Mouse (Mus musculus) MEL-GATA-1-ER (cell line): Measurements from ENCODE around the gene 9430015G10Rik.
A peak's percentile ranks its signal among the peaks of the same experiment; 100 is the strongest.

Source experiments
- DNase-seq: peaks from one replicate; pipeline ENCODE4 v3.0.0-alpha.2; 2012; ENCODE audit warnings: low read depth; ENCODE audit errors: extremely low read depth

The 9430015G10Rik gene

DNA sequence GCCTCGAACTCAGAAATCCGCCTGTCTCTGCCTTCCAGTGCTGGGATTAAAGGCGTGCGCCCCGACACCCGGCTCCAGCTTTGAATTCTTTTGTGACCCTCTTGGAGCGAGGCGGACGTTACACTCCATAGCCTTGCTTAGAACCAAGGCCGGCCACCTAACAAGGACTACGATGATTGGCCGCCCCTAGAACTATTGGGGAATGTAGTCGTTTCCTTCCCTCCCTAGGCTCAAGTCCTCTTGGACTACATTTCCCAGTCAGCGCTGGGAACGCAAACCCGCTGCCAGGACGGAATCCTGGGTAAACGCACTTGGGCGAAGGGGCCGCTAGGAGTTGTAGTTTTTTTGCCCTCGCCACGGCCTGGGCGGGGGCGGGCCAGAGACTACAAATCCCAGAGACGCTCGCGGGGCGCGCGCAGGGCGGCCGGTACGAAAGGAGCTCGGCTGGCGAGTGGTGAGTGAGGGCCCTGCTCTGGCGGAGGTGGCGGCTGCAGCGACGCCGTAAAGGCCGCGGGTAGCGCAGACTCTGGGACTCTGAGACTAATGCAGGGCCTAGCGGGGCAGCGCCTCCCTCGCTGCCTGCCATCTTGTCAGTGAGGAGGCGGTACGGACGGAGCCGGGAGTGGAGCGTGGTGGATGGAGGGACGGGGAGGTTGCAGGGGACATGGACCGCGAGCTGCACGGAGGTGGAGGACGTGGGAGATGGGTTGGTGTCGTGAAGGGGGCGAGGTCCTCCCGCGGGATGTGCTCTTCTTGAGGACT, at the start of gene 9430015G10Rik:
TSS of gene 9430015G10Rik (plus strand) at position 413 of the 762 bp plus-strand sequence.
- DNase-seq, result peak; percentile 99

DNA sequence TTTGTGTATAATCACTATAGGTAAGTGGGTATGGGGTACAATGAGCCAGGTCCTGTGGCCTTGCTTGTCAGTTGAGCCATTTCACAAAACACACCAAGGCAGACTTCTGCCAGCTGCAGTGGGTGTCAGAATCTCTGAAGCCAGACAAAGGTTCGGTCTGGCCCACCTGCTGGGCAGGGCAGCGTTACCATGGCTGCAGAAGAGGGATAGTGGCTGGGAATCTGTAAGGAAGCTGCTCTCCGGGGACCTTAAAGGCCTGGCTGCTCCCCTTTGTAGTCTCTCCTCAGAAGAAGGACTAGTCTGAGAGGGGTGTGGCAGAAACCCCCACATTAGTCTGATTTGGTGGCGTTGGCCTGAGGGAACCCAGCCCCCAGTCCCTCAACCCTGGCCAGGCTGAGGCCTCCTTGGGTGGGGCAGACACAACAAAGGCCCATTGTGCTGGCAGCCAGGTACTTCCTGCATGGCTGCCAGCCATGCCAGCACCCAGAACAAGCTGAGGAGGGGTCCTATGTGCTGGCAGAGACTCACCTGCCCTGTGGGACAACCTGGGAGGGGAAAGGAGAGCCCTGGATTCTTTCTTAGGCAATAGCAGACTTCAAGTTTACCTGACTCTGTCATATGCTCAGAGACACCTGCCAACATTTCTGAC, 45.8 kb upstream of the 9430015G10Rik start:
- no peak for DNase-seq

DNA sequence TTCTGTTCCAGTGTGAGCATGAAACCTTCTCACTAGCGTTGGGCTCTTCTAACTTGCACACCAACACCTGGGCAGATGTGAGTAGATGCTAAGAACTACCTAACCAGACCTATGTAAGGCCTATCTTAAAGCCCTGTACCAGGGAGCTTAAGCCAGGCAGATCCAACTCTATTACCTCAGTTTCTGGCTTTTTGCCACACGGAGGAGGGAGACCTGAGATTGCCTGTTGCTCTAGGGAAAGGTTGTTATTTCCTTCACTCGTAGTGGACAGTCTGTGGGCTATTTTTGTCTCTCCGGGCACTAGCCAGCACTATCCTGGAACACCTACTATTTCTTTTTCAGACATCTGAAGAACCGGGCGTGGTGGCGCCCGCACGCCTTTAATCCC, 45.3 kb upstream of the 9430015G10Rik start:
- DNase-seq, result no peak

DNA sequence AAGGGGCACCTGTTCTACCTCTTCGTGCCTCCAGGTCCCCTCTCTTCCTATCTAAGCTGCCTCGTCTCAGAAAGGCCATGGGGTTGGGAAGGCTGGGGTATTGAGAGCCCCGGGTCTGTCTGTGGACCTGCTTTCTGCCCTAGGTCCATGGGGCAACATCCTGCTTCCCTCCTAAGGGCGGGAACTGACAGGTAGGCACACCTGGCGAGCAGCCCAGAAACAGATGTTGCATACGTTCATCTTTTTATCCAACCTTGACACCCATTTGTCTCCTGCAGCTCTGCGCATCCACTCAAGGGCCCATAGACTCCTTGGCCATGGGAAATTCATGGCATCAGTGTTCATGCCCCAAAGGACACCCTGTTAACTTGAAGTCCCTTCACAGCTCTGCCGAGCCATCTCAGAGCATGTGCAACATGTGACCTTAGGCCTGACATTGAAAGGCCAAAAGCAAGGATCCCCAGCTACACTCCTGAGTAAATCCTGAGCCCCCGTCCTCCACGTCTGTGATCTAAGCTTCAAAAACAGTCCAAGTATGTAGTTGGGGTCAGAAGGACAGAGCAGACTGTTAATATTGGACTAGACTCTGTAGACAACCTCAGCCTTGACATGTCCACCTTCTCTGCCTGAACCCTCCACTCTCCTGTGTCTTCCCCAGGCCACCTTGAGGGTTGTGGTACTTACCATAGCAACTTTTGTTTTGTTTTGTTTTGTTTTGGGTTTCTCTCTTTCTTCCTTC, 44.5 kb upstream of the 9430015G10Rik start:
- no peak for DNase-seq

DNA sequence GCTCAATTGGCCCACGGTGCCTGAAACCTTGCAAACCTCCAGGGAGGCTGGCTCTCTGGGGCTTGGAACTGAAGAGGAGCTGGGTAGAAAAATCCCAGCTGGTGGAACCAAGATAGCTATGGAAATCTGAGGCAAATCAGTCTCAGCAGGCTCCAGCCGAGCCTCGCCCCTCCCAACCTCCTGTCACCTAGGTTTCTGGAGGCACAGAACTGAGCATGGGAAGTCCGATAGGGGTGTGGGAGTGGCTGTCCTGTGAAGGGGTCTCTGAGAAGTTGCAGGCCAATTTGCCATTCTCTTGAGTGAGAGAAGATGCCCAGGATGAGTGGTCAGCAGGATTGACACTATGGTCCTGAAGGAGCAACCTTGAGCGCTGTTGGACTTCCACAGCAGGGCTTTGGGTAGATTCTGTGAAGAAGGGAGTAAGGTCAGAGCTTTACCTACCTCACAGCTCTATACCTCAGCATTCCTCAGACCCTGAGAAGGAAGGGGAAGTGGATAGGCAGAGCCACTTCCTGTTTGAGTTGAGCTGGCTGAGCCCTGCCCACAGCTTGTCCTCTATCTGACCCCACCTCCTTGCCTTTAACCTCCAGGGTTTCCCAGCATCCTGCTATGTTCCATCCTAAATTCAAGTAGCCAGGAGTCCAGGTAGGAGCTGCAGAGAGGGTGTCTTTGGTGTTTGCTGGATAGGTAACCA, 42.4 kb upstream of the 9430015G10Rik start:
- peak; percentile 47 for DNase-seq

DNA sequence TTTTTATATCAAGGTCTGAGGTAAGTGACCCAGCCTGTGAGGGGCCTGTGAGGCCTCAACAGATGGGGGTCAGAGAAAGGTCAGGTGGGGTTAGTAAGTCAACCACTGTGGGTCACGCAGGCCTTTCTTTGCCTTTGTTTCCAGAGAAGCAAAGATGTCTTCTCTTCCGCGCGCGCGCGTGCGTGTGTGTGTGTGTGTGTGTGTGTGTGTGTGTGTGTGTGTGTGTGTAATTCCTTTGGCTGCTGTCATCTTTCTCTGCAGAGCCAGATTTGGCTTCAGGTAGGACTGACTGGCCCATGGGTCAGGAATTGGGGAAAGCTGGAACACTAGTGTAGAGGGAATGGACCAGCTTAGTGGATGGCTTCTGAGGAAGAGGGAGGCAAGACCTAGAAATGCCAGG, 40.1 kb upstream of the 9430015G10Rik start:
- no peak for DNase-seq

DNA sequence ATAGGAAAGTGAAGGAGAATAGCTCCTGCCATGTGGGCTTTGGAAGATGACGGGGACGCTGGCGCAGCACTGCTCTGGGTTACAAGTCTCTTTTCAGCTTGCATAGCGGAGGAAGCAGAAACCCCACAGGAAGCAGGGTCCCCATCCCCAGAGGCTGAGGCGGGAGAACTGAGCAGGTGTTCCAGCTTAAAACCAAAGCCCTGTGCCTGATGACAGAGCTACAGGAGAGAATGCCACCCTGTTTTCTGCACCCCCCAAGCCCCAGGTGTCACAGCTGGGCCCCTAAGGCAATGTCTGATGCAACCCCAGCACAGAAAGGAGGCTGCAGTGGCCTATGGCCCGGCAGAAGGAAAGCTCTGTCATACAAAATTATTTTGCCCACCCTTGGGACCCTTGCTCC, 39.5 kb upstream of the 9430015G10Rik start:
- DNase-seq, result no peak

DNA sequence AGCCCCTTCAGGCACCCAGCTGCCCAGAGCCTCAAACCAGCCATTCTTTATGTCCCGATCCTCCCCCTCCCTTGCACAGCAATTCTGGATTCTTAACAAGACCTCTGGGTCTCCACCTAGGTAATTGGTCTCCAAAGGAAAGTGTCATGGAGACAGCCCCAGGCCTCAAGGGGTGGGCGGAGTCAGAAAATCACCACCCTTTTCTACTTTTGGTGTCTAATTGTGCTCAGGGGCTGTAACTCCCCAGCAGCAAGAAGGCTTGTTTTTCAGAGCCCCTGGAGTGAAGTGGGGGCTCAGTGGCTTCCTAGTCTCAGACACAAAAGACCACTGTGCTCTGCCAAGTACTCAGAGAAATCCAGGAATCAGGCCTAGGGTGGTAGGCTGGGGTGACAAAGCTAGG, 39.1 kb upstream of the 9430015G10Rik start:
- DNase-seq, result no peak

DNA sequence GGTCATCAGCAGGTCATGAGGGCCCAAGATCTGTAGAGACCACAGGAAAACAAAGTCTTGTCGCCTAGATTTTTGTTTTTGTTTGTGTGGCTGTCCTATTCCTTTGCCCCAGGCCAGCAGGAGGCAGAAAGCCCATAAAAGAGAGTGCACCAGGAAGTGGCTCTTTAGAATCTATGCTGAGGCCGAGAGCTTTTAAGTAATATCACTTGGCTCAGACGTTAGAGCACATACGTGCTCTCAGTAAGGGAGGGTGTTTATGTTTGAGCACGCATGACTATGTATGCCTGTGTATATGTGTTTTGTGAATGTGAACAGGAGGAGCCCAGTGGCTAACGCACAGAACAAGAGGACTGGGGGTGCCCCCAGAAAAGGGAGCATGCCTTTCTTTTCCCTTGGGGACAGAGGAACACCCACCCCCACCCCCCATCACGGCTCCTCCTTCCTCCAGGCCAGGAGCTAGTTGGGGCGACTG, 32.8 kb upstream of the 9430015G10Rik start:
- DNase-seq, result no peak

DNA sequence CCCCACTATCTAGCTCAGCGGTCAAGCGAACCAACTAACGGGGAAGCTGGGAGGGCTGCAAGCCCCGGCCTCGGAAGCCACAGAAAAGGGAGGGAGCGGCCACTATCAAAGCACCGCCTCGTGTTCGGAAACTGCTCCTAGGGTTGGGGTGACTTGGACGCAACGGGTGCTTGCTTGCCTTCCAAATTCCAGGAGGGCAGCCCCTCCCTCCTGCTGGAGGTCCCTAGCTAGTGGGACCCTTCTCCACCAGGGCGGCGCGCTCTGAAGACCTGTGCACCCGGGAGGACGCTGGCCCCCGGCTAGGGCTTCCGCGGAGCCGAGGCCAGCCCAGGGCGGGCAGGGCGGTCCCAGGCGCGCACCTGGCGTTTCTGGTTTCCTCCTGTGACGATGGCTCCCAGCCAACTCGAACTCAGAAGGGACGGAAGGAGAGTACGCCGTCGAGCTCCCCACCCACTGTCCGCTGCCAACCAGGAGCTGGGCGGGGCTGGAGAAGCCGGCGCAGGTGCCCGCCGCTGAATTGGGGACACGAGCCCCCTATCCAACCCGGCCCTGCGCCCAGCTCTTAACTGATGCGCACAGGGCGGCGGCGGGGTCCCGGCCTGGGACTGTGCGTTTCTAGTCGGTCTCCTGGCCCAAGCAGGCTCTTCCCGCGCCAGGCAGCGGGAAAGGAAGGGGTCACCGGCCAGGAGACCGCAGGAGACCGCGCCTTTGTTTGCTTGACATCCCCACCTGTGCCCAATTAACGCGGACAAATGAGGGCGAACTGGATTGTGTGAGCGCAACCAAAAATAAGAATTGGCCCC, 32.1 kb upstream of the 9430015G10Rik start:
- DNase-seq, result no peak

DNA sequence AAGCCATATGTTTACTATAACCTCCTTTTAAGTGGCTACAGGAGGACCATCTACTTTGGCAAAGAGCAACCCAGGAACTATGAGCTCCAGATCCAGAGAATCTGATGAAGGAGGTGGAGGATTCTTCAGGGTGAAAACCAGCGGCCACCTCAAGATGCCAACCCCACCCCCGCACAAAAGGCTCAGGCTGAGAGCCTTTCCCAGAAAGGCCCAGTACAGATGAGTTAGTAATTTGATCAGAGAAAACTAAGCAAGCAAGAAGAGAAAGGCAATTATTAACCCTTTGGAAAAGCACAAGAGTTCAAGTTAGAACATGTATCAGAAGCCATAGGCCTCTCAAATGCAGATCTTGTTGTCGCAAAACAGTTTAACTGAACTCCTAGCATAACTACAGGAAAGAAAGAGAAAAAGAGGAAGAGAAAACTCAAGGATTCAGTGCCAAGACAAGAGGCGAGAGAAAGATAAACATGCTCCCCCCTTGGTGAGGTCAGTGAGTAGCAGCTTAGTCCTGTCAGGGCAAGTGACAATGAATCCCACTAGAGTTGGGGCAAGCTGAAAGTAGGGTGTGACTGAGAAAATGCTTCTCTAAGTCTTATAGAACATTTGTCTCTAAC, 27.1 kb upstream of the 9430015G10Rik start:
- peak; percentile 91 for DNase-seq

DNA sequence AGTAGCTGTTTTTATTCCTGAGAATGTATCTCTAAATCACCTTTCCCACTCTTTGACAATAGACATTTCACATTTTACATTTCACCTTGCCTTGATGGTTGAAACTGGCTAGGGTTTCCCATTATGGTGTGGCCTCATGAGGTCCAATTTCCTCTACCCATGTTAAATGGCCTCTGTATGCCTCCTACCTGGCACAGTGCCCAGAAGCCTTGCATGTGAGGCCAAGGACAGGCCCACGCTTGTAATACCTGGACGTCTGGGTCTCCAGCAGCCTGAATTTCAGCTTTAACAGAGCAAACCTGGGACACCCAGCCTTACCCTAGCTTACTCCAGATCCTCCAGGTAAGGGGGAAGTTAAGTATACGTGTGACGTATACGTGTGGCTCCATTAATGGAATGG, 26.4 kb upstream of the 9430015G10Rik start:
- DNase-seq, result no peak

DNA sequence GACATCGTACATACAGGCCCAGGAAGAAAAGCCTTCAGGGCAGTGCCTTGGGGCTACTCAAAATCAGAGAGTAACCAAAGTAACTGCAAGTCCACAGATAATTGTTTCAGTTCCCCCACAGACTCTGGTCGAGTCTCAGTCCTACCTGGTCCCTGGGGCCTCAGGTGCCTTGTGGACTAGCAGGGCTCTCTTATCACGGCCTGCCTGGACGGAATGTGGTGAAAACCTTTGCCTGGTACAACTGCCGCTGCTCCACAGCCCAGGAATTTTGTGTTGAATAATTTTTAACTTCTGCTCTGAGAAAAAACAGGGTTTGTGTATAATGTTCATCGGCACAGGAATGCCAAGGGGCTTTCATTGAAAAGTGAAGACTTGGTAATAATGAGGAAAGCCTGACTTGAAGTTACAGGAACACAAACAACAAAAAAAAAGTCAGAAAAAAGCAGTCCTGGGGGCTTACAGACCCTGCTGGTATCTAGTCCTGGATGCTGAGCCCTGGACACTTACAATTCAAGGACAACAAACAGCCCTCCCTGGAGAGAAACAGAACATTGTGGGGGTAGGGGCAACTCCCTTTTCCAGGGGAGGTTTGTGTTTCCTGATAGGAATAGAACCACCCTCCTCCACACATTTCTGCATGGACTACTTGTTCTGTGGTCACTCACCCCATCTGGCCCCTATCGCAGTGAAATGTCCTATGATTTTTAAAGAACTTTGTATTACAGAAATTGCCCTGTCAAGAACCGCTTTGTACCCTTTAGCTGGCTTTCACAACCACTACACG, 25.5 kb upstream of the 9430015G10Rik start:
- no peak for DNase-seq

DNA sequence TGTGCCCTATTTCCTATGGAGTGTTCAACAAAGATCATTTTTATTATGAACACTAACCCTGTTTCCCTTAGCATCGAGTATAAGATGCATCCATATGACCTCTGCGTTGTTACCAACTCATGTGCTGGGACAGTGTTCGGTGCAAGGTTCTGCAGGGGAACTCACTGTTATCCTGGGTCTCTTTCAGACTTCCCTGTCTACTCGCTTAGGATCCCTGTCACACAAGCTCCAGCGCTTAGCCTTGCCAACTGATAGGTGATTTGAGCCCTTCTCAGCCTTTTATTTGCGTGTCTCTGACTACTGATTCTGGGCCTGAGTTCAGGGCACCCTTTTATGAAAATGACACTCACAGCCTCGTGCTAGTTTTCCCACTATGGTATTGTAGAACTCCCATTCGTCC, 24.5 kb upstream of the 9430015G10Rik start:
- DNase-seq, result no peak

DNA sequence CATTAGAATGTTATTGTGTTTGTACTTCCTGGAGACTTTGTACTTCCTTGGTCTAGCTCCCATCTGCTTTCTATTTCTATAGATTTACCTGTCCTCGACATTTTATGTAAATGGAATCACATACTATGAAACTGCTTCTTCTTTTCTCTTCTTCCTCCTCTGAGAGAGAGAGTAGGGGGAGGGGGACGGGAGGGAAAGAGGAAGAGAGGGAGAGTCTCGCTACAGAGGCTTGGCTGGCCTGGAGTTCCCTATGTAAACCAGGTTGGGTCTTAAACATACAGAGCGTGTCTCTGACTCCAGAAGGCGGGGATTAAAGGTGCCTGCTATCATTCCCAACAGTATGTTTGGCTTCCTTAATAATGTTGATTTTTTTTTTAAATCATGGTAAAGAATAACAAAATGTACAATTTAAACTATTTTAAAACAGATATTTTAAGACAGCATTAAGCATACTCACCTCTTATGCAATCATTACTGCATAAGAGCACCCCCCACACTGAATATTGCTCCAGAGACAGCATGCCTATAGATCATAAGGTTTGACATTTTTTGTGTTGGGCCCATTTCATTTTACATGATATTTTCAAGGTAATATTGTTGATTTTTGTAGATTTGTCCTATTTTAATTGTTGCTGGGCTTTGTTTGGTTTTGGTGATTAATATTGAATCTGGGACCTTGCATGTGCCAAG, 22.2 kb upstream of the 9430015G10Rik start:
- peak; percentile 70 for DNase-seq

DNA sequence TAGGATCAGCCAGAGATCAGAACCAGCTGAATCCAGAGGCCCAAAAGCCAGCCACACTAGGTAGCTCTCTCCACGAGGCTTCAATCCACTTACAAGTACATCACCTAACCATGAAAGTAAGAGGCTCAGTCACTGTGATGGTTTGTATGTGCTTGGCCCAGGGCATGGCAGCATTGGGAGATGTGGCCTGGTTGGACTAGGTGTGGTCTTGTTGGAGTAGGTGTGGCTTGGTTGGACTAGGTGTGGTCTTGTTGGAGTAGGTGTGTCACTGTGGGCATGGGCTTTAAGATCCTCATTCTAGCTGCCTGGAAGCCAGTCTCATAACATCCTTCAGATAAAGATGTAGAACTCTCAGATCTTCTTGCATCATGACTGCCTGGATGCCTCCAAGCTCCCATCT, 18.5 kb upstream of the 9430015G10Rik start:
- DNase-seq, result no peak

DNA sequence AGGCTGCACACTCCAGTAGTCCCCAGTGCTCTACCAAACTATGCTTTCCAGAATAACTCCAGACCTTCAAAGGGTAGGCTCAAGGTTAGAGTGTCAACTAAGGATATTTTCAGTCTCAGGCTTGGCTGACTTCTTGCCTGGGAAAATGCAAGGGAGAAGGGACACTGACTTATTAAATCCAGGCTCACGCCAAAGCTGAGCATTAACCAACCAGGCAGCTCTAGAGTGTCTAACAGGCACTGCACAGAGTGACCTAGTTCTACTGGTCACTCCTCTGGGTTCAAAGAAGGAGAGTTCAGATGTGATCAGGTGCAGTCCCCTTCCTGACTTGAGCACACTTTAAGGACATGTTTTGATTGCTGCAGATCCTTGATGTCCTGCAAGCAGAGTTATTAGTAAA, 17.0 kb upstream of the 9430015G10Rik start:
- no peak for DNase-seq

DNA sequence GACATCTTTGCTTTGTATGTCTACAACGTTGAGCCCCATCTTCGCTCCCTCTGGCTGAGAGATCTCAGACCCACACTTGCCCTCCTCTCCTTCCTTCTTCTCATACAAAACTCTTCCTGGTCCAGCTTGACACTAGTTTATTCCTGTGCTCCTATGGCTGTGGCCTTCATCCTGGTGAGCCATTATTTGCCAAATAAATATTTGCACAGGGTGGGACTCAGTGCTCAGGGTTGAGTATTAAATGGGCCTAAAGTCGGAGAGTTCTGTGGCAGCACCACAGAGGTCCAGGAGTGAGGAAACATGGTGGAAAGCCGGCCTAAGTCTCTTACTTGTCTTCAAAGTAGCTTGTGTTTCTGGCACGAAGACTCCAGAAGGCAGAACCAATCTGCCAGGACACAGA, 16.0 kb upstream of the 9430015G10Rik start:
- DNase-seq, result no peak

DNA sequence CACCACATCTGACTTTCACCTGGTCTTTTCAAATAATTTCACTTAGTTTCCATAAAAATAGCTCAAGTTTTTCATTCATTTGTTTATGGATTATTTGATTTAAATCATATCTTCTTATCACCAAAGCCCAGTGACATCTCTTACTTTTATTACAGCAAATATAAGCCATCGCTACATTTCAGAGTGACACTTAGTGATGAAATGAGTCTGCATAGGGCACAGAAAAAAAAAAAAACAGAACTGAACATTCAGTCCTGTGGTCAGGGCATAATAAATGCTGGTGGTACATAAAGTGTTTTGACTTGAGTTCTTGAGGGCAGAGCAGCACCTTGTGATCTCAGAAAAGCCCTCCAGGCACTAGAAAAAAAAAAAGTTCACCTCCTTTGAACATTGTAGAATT, 13.6 kb upstream of the 9430015G10Rik start:
- no peak for DNase-seq
